In genomic region chr17:6960349-6960748, GRCm38 (mm10) we compare ENCODE assay signal across 1 mouse cellular context.
TF ChIP-seq lines count a peak whose summit lies in the region.

No protein-coding gene starts in this region.

TF ChIP-seq in C2C12, 6 proteins besides CTCF, POLR2A, EP300 and RAD21:
- peak; percentile 21 for TF ChIP-seq USF1 (IDR thresholded peaks at IDR 0.05; ENCODE audit: low read depth)
